24 mouse cellular contexts compared by ENCODE assay signal in genomic region chr15:90340089-90340488, GRCm38 (mm10).
"Had no signal": no experiment of that assay in that cellular context is flagged by ENCODE, and none has a peak within 500 bp of the region (broad histone marks: within the 10 kb centered on the region; RNA-seq: fewer than 3 reads in every experiment).

No protein-coding gene starts in this region.

- H3K27ac ChIP-seq: gastrocnemius, adult 2 months; heart, embryonic 10.5 days; hindbrain, embryonic 10.5 days; hindbrain, embryonic 13.5 days; hindbrain, embryonic 15.5 days; hindbrain, postnatal 0 days; kidney, embryonic 15.5 days; kidney, postnatal 0 days; left cerebral cortex, adult 2 months; limb, embryonic 10.5 days; limb, embryonic 12.5 days; liver, embryonic 13.5 days had no signal

- DNase-seq: gastrocnemius, adult 2 months; gastrocnemius, postnatal 10 days; gastrocnemius, postnatal 25 days; heart, adult 18-20 months; heart, postnatal 10 days; heart, postnatal 4 days; kidney, adult 11 months; kidney, adult 2 months; kidney, adult 9 months; kidney, postnatal 14 days; kidney, postnatal 36 days; liver, embryonic 13.5 days had no signal

- ATAC-seq: hindbrain, postnatal 0 days; intestine, embryonic 16.5 days had no signal

- H3K4me3 ChIP-seq: gastrocnemius, adult 2 months; heart, embryonic 10.5 days; heart, embryonic 12.5 days; hindbrain, embryonic 10.5 days; hindbrain, embryonic 13.5 days; hindbrain, embryonic 15.5 days; kidney, embryonic 15.5 days; left cerebral cortex, adult 2 months; limb, embryonic 10.5 days; limb, embryonic 12.5 days; liver, embryonic 13.5 days had no signal

- H3K4me1 ChIP-seq: heart, embryonic 10.5 days; hindbrain, embryonic 10.5 days; kidney, embryonic 15.5 days; liver, embryonic 13.5 days had no signal

- H3K27me3 ChIP-seq: heart, embryonic 12.5 days; hindbrain, embryonic 13.5 days; hindbrain, embryonic 15.5 days; kidney, embryonic 15.5 days; limb, embryonic 12.5 days; liver, embryonic 13.5 days had no signal

- H3K9me3 ChIP-seq: heart, embryonic 10.5 days; heart, embryonic 12.5 days; hindbrain, embryonic 10.5 days; hindbrain, embryonic 13.5 days; hindbrain, embryonic 15.5 days; kidney, embryonic 15.5 days; limb, embryonic 10.5 days; limb, embryonic 12.5 days; liver, embryonic 13.5 days had no signal

- H3K9ac ChIP-seq: heart, embryonic 12.5 days; hindbrain, embryonic 13.5 days; hindbrain, embryonic 15.5 days; kidney, embryonic 15.5 days; limb, embryonic 12.5 days; liver, embryonic 13.5 days had no signal

- H3K36me3 ChIP-seq: heart, embryonic 10.5 days; heart, embryonic 12.5 days; hindbrain, embryonic 10.5 days; hindbrain, embryonic 13.5 days; hindbrain, embryonic 15.5 days; kidney, embryonic 15.5 days; limb, embryonic 10.5 days; limb, embryonic 12.5 days; liver, embryonic 13.5 days had no signal

- H3K4me2 ChIP-seq: heart, embryonic 12.5 days; hindbrain, embryonic 13.5 days; hindbrain, embryonic 15.5 days; kidney, embryonic 15.5 days; limb, embryonic 12.5 days; liver, embryonic 13.5 days had no signal
